Mouse (Mus musculus) megakaryocyte, embryonic 14.5 days (primary cell): ENCODE results near the gene Coa6. TPM values are rescaled to one million over a fixed set of nuclear protein-coding genes. Genes with fewer than 3 reads are reported as not detected.

Experiments
- H3K27me3 ChIP-seq: replicated peaks from 2 replicates; pipeline ENCODE3; 2012; ENCODE audit warnings: inconsistent platforms
- H3K36me3 ChIP-seq: replicated peaks from 2 replicates; pipeline ENCODE3; 2012; ENCODE audit warnings: low read length, inconsistent platforms, mixed read lengths
- H3K4me1 ChIP-seq: 2 replicates; pipeline ENCODE4 v1.6.1; 2012; ENCODE audit warnings: inconsistent platforms
- H3K4me3 ChIP-seq: replicated peaks from 2 replicates; pipeline ENCODE3; 2012; ENCODE audit warnings: moderate library complexity, mild to moderate bottlenecking, inconsistent platforms
- H3K9me3 ChIP-seq: 2 replicates; pipeline ENCODE4 v1.6.1; 2012; ENCODE audit warnings: inconsistent platforms
- FLI1 ChIP-seq: IDR thresholded peaks from 2 replicates; pipeline ENCODE4 v1.6.1; 2012; ENCODE audit warnings: low read length, inconsistent platforms, mixed read lengths
- GATA1 ChIP-seq: IDR thresholded peaks from 3 replicates; pipeline ENCODE4 v1.6.1; 2012; ENCODE audit warnings: mixed read lengths, low read length, inconsistent platforms, borderline replicate concordance
- polyA plus RNA-seq: library from polyadenylated mRNA; stranded (reverse); fragments of >175 nt; gene quantifications from 2 replicates; pipeline ENCODE4 v1.2.3, GENCODE M21; 2012; ENCODE audit warnings: low replicate concordance; ENCODE audit not compliant: insufficient read depth

Coa6 gene
- polyA plus RNA-seq: 10.5 and 62.1 TPM in 2 replicates

DNA sequence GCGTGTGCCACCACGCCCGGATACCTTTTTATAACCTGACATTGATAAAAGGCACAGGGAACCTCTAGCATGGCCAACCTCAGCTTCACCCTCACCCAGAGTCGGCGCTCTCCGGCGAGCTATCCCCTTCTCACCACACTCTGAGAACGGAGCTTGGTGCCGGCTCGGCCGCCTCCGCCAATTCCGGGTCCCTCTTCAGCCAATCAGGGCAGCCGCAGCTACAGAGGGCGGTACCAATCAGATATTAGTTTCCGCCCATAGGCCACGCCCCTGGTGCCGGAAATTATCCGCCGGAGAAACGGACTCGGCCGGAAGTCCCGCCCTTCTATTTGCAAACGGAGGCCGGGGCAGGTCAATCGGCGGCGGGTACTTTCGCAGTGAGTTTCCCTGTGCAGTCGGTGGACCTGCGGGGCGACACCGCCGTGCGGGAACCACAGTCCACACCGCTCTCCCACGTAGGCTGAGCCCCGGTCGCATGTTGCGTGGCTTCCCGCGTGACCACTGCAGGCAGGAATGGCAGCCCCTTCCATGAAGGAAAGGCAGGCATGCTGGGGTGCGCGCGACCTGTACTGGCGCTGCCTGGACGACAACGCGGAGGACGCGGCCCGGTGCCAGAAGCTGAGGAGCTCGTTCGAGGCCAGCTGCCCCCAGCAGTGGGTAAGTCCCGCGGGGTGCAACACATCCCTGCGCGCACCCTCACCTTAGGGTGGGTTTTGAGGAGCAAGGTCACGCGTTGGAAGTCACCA lies at the start of gene Coa6:
Gene Coa6, plus strand, starts transcription at position 342 of the 746 bp plus-strand sequence.
- TF ChIP-seq FLI1 (peak; percentile 75), GATA1 (no peak)
- Histone ChIP-seq H3K4me1 (peaks cover 38% of the 10 kb centered on the region), H3K4me3 (peak within 1 kb of the TSS; percentile 100), H3K36me3 (peaks cover 38% of the 10 kb centered on the region), H3K9me3 (no peaks in the 10 kb centered on the region), H3K27me3 (no peaks in the 10 kb centered on the region)

- H3K9me3 ChIP-seq: no peaks in the 10 kb centered on the region
- TF ChIP-seq FLI1: no peak
- TF ChIP-seq GATA1: no peak
- H3K4me1 ChIP-seq: peaks cover 5% of the 10 kb centered on the region; the same call in 1 of the 2 replicates
- H3K4me3 ChIP-seq: no peak overlapping the region
- H3K27me3 ChIP-seq: peaks cover 20% of the 10 kb centered on the region
- no peaks in the 10 kb centered on the region for H3K36me3 ChIP-seq
Observed at GRCm38 (mm10) chr8:126379580-126379979, 42.7 kb upstream of the Coa6 start.

DNA sequence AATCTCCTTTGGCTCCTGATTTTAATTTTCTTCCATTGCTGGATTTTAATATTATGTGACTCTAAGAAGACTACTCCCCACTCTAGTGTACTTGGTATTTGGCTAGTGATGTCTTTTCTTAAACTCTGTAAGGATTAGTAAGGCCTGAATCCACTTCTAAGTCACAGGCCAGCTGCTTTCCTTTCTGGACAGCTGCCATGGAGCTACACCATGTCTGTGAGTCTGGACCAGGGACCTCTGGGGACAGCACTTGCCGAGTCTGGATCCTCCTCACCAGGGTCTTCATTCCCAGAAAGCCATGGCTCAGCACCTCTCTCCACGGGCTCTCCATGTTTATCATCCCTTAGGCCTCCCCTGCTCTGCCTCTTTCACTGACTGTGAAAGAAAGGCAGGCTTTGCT lies 42.2 kb upstream of the Coa6 start:
- peaks cover 5% of the 10 kb centered on the region; the same call in 1 of the 2 replicates for H3K4me1 ChIP-seq
- no peaks in the 10 kb centered on the region for H3K36me3 ChIP-seq
- TF ChIP-seq FLI1: no peak
- TF ChIP-seq GATA1: no peak
- H3K4me3 ChIP-seq: no peak overlapping the region
- H3K9me3 ChIP-seq: no peaks in the 10 kb centered on the region
- H3K27me3 ChIP-seq: peaks cover 20% of the 10 kb centered on the region

DNA sequence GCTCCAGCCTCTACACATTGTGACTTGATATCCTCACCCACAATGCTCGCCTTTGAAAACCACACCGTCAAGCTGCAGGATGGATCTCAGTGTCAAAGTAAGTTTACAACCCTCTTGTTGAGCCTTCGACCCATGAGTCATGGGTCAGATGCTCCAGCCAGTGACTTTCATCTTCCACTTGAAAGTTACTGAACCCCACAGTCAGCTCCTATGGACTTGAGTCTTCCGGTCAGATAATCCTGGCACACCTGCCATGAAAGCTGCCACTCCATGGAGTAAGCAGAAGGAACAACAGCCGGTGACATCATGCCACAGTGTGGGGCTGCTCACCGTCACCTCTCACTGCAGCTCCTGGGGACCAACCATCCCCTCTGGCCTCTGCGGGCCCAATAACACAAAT lies 41.0 kb upstream of the Coa6 start:
- Histone ChIP-seq H3K4me3 (no peak overlapping the region), H3K4me1 (peaks cover 5% of the 10 kb centered on the region; the same call in 1 of the 2 replicates), H3K36me3 (no peaks in the 10 kb centered on the region), H3K9me3 (no peaks in the 10 kb centered on the region), H3K27me3 (peaks cover 18% of the 10 kb centered on the region)
- TF ChIP-seq GATA1 (no peak), FLI1 (no peak)

- TF ChIP-seq GATA1: no peak
- Histone ChIP-seq H3K4me3 (no peak overlapping the region), H3K9me3 (no peaks in the 10 kb centered on the region), H3K27me3 (peaks cover 12% of the 10 kb centered on the region), H3K36me3 (no peaks in the 10 kb centered on the region), H3K4me1 (no peaks in the 10 kb centered on the region)
Observed at GRCm38 (mm10) chr8:126382216-126382615, 40.1 kb upstream of the Coa6 start.

DNA sequence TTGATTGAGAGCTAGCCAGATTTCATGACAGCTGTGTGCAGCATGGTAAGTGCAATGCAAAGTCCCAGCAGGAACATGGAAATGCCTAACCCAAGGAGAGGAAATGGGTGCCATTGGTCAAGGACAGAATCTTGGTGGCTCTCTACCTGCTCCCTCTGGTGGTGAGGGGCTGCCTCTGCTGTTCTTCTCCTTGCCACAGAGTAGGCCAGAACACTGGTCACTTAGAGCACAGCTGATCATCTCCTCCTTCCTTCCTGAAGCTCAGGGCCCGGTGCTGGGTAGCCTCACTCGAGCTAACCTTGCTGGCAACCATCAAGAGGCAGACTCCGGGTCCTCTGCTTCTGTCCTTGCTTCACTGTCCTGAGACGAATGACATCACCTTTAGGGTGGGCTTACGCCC lies 39.6 kb upstream of the Coa6 start:
- no peak for TF ChIP-seq GATA1
- no peak for TF ChIP-seq FLI1
- no peaks in the 10 kb centered on the region for H3K9me3 ChIP-seq
- peaks cover 12% of the 10 kb centered on the region for H3K27me3 ChIP-seq

DNA sequence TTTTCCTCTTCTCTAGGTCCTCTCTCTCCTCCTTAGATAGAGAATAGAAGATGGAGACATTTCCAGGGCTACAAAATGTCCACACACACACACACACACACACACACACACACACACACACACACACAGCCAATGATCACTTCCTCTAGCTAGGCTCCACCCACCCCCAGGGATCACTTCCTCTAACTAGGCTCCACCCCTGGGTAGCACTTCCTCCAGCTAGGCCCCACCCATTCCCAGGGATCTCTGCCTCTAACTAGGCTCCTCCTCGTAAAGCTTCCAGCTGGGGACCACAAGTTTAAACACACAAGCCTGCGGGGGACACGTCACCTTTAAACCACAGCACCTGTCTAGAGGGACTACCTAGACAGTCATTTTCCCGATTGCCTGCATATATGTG lies 34.7 kb upstream of the Coa6 start:
- H3K4me3 ChIP-seq: no peak overlapping the region
- no peaks in the 10 kb centered on the region for H3K4me1 ChIP-seq
- no peaks in the 10 kb centered on the region for H3K9me3 ChIP-seq
- no peaks in the 10 kb centered on the region for H3K36me3 ChIP-seq
- TF ChIP-seq GATA1 (no peak), FLI1 (no peak)
- H3K27me3 ChIP-seq: peaks cover 4% of the 10 kb centered on the region

More for the DNA sequence above, 39.6 kb upstream of the Coa6 start:
- Histone ChIP-seq H3K4me3 (no peak overlapping the region), H3K4me1 (no peaks in the 10 kb centered on the region), H3K36me3 (no peaks in the 10 kb centered on the region)

- Histone ChIP-seq H3K27me3 (peaks cover 4% of the 10 kb centered on the region), H3K4me1 (no peaks in the 10 kb centered on the region), H3K4me3 (no peak overlapping the region), H3K36me3 (no peaks in the 10 kb centered on the region), H3K9me3 (no peaks in the 10 kb centered on the region)
- TF ChIP-seq FLI1 (no peak), GATA1 (no peak)
Observed at GRCm38 (mm10) chr8:126391541-126391940, 30.8 kb upstream of the Coa6 start.

GRCm38 (mm10) chr8:126395386-126395785 lies 26.9 kb upstream of the Coa6 start:
- no peak for TF ChIP-seq GATA1
- no peak for TF ChIP-seq FLI1
- no peaks in the 10 kb centered on the region for H3K9me3 ChIP-seq
- H3K36me3 ChIP-seq: no peaks in the 10 kb centered on the region
- peaks cover 4% of the 10 kb centered on the region for H3K27me3 ChIP-seq
- no peaks in the 10 kb centered on the region for H3K4me1 ChIP-seq
- no peak overlapping the region for H3K4me3 ChIP-seq

DNA sequence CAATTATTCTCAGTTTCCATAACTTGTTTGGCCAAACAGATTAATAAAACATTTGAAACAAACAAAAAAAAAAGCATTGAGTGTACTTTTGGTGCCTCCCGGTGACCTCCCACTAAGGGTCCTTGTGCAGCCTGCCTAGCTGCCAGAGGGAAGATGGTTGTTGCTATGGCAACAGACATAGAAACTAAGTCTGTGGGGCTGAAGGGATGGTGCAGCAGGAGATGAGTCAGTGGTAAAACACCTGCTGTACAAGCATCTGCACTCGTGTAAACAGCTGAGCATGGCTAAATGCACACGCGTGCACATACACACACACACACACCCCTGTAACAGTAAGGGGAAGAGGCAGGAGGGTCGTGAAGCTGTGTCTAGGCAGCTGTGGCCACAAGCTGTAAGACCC lies 26.4 kb upstream of the Coa6 start:
- no peaks in the 10 kb centered on the region for H3K4me1 ChIP-seq
- TF ChIP-seq GATA1 (no peak), FLI1 (no peak)
- no peaks in the 10 kb centered on the region for H3K9me3 ChIP-seq
- peaks cover 4% of the 10 kb centered on the region for H3K27me3 ChIP-seq
- peak overlapping the region; percentile 3 for H3K4me3 ChIP-seq
- no peaks in the 10 kb centered on the region for H3K36me3 ChIP-seq
